Mouse (Mus musculus) ZHBTc4 (cell line): ENCODE measurements around the gene Arpc2.

Experiments used
- DNase-seq: peaks from one replicate; pipeline ENCODE4 v3.0.0-alpha.2; 2011; ENCODE audit warnings: low read depth, low spot score

The Arpc2 gene

DNA sequence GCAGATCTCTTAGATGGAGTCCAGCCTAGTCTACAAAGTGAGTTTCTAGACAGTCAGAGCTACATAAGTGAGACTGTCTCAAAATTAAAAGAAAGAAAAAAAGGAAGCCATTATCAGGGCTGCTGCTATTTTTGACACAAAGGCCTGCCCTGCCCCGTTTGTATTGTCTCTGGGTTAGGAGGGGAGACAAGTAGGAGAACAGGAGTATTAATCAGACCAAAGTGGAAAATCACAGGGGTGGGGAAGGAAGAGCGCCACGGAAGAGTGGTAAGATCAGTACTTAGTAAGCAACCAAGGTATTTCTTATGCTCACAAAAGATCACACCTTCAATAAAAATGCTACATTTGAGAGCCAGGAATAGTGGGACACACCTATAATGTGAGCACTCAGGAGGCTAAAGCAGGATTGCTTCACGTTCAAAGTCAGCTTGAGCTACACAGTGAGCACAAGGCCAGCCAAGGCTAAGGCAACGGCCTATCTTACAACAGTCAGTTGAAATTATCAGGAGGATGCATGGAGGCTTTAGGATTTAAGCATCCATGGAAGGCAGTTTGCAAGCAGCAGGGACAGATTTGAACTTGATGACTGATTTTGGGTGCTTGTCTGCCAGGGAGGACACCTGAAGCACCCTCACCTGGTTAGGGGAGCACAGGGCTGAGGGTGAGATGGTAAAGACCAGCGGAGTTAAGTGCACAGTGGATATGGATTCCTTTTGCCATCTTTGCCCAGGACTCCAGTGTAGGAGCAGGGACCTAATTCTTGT lies 64.6 kb downstream of the Arpc2 start:
- DNase-seq, result no peak

DNA sequence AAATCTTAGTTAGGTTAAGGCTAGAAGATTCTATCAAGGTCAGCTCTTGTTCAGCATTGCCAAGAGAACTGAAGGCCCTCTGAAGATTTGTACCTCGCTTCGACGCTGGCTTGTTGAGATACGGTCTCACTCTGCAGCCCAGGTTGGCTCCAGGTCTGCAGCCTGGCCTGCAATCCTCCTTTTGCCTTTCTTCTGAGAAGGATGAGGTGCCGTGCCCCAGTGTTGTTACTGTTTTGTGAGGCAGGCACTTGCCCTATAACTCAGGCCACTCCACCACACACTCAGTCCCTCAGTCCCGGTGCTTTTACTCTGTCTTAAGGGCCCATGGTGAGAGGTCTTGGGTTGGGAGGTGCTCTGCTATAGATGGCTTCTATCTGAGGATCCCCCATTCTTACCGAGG lies 66.3 kb downstream of the Arpc2 start:
- DNase-seq, result no peak

DNA sequence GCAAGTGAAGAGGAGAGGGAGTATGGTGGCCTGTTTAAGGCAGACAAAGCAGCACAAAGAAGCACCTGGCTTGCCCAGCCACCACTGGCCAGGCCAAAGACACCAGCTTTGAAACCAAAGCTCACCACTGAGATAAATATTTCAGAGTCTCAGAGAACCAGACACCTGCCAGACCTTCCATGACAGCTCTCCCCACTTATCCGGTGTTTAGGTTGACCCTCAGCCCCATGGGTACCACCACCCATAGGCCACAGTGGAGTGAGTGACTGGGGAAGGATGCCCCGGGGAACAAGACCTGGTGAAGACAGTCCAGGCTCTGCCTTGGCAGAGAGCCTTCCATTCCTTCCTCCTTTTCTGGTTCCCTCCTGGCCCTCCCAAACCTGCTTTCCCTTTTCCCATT lies 67.0 kb downstream of the Arpc2 start:
- DNase-seq, result no peak

DNA sequence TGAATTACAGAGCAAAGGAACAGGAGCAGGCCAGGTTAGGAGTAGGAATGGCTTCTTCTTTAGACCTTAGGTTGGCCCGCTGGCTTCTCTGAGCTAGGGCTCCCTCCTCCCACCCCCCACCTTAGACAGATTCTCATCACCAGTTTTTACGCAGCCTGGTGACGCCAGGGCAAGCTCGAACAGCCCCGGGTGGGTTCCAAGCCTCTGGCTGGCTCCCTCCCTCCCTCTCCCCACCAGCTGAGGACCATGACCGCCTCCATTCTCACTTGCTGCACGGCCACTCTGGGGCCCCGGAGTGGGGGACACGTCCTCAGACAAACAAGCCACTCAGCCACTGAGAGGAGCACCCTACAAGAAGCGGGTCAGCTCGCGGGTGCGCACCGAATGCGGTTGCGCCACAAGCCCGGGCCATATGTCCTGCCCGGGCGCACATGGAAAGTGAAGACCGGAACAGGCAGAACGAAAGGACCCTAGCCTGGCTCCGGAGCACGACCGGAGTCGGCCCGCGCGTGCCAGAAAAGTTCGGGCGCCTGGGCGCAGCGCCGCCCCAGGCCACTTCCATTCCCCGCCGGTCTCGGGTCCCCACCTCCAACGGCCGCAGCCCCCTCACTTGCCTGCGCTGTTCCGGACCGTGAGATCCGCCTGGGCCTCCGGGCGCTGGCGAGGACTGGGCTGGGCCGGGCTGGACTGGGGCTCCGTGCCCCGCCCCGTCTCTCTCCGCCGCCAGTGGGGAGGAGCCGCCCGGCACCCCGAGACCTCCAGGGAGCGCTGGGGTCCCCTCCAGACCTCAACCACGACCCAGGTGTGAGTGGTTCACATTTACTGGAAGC lies 67.8 kb downstream of the Arpc2 start:
- DNase-seq, result peak; percentile 57

DNA sequence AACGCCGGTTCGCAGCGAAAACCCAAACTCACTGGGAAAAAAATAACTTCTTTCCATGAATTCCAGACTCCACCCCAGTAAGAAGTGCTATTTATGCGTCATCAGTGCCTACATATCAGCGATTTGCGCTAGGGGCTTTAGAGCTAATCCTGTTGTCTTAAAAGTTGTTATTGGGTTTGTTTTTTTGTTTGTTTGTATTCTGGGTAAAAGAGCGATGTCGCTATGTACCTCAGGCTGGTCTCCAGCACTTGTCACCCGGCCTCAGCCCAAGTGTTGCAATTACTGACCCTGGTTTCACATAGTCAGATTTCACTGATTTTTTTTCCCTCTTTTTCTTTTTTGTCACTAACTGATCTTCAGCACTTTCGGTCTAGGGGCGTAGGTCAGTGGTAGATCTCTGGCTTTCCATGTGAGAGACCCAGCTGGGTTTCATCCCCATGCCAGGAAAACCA lies 68.5 kb downstream of the Arpc2 start:
- DNase-seq, result no peak

DNA sequence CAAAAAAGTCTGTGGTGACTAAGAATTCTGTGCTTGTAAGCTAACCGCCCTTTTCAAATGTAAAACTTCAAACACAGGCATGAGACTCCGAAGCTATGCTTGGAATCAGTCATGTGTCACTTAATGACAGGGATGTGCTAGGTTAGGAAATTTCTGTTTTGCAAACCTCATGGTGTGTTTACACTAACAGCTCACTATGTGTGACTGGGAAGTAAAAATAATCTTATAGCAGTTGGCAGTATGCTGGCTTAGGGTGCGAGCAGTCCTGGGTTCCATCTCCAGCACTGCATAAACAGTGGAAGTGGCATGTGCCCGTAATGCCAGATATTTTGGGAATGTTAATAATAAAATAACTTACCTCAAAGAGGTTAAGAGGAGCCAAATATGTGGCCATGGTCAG lies 69.1 kb downstream of the Arpc2 start:
- DNase-seq, result no peak

DNA sequence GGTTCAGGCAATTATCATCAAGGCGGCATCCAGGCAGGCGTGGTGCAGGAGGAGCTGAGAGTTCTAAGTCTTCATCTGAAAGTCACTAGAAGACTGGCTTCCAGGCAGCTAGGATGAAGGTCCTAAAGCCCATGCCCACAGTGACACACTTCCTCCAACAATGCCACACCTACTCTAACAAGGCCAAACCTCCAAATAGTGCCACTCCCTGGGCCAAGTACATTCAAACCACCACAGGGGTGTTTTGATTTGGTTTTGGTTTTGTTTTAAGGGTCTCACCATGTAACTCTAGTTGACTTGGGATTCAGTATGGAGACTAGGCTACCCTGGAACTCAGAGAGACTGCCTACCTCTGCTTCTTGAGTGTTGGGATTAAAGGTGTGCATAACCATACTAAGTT lies 69.6 kb downstream of the Arpc2 start, which contains the start of gene Tmbim1:
Gene Tmbim1, minus strand, starts transcription at position 101 of the 400 bp plus-strand sequence.
- no peak for DNase-seq

DNA sequence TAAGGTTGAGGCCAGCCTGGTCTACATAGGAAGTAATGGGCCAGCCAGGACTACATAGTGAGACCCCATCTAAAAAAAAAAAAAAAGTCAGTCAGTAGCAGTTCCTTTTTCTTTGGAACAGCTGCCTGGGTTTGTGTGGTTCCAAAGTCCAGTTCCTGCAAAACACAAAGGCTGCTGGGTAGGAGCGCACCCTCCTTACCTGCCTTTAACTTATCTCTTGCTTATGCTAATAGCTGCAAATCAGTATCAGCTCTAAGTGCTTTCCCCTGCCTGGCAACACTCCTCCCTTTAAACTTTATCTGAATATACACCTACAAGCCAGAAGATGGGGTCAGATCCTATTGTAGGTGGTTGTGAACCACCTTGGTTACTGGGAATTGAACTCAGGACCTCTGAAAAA lies 71.3 kb downstream of the Arpc2 start:
- DNase-seq, result peak; percentile 32

DNA sequence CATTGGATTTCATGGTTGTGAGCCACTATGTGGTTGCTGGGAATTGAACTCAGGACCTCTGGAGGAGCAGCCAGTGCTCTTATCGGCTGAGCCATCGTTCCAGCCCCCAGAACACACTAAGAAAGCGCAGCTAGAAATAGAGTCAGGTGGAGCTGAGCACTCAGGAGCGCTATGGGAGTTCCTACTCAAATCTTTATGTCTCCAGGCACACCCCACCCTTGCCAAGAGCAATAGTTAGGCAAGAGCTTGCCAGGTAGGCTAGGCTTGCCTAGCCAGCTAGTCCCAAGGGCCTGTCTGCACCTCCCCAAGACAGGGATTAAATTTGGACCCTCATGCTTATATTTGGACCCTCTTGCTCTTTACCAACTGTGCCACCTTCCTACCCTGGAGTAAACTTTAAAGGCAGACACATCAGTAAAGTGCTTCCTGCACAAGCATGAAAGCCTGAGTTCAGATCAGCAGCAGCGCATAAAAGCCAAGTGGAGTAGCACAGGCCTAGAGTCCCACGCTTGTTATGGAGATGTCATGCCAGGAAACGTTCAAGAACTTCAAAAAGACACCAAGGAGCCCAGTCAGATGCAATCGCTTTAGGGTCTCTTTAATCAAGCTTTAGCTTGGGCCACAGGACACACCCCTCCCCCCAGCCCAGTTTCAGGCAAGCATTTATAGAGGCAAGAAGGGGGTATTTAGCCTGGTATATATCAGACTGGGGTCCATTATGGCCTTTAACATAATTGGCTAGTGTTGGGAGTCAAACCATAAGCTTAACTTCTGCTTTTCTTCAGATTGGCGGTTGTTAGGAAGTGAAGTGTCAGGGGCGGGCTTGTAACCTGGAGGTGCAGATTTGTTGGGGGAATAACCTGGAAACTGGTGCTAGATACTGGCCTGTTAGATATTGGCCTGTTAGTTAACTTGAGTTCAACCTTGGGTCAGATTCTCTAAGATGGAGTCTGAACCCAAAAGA lies 72.4 kb downstream of the Arpc2 start:
- DNase-seq, result peak; percentile 86

DNA sequence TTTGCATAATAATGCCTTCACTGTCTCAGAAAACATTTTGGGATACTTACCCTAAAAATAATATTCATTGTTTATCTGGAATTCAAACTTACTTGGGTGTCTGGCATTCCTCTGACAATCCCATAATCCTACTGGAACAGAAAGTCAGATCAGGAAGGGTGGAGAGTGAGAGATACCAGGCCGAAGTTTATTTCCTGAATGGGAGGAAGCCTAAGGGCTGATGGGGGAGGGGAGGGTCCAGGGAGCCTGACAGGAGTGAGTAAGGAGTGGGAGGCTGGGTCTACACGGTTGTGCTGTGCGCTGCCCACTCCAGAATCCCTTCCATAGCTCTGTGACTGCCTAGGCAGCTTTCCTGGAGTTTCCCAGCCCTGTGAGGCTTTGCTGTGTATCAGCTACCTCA lies 73.9 kb downstream of the Arpc2 start:
- peak; percentile 72 for DNase-seq

DNA sequence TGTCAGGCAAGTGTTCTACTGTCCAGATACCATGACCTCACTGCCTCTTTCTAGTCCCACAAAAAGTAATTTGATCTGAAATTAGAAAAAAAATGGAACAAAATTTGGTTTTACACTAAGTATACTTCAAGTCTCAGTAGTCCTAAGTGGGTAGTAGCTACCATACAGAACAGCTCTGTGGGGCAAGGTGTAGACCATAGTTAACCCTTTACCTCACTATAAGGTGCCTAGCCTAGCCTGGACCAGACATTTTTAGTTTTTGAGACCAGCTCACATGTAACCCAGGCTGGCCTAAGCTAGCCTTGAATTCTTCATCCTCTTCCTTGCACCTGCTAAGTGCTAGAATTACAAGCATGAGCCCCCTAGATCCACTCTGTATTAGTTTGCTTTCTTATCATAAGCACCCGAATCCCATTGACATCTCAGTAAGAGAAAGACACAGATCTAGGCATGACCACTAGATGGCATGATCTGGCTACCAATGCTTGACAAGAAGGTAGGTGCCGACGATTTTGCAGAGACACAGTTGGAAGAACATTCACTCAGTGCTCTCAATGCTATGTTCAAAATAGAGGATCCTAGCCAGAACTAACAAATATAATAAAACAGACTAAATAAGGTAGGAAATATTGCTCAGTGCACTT lies 77.3 kb downstream of the Arpc2 start:
- peak; percentile 83 for DNase-seq

DNA sequence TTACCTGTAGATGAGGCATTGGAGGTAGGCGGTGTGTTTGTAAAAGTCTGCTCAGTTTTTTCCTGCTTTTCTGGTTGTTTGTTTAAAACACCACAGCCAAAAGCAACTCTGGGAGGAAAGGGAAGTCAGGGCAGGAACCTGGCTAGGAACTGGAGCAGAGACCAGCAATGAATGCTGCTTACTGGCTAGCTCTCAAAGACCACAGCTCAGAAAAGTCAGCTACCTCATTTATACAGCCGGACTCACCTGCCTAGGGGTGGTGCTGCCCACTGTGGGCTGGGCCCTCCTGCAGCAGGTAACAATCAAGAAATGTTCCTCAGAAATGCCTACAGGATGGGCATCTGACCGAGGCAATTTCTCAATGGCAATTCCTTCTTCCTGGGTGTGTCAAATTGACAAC lies 78.9 kb downstream of the Arpc2 start:
- no peak for DNase-seq

DNA sequence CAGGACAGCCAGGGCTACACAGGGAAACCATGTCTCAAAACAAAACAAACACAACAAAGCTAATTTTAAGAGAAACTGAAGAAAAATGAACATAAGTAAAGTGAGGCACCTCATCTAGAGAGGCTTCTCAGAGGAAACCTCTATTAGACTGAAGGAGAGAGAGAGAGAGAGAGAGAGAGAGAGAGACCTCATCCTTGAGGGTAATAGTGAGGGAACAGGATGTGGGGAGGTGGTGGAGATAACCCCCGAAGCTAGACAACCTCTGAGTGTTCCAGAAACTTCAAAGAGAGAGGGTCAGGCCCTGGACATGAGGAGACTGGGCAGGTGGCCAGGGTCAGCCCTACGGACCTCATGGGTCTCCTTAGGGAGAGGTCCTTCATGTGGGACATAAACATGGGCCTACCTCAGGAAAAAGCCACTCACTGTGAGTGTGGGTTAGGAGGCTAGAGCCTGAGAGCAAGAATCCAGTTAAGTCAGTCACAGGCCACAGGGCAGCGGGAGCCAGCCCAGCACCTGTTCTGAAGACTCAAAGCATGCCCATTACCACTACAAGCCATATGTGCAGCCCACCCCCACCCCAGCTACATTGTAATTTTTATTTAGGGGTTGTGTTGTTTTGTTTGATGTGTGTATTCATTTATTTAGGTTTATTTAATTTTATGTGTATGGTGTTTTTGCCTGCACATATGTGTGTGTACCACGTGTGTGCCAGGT lies 80.4 kb downstream of the Arpc2 start:
- no peak for DNase-seq
